Mouse (Mus musculus): ENCODE measurements around the gene Smad9.

DNA sequence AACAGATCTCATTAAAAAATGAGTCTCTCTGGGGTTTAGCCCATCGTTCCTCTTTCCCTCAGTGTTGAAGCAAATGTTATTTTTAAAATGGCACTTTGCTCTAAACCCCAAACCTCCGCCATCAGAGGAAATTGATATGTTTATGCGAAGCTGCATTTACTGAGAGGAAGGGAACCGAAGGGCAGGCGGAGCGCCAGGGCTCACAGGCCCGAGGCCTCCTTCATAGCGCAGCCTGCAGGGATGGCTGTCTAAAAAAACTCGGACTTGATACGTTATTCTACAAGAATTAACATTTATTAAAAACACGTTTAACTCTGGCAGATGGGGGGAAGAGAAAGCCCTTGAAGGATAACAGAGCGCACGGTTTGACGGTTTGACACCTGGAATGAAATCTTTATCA, 10.7 kb downstream of the Smad9 start:
- no peak for TF ChIP-seq CTCF (IDR thresholded peaks at IDR 0.05; ENCODE audit: low read depth, low read length)
- TF ChIP-seq EP300 (IDR thresholded peaks at IDR 0.05; ENCODE audit: insufficient read depth, low read depth, low read length): no peak
- no peak for TF ChIP-seq POLR2A (IDR thresholded peaks at IDR 0.05; ENCODE audit: insufficient read depth, low read length)
